Mouse (Mus musculus) cortical plate, adult 2 months (tissue): ENCODE data around the gene Ebf1.

Experiments
- CTCF ChIP-seq: fragments of 200-500 bp; IDR thresholded peaks from 2 replicates; pipeline ENCODE4 v1.5.1; 2011; ENCODE audit warnings: mild to moderate bottlenecking, control low read depth, low read length; ENCODE audit not compliant: insufficient read depth; ENCODE audit errors: extremely low read depth
- POLR2A ChIP-seq: fragments of 200-500 bp; IDR thresholded peaks from 2 replicates; pipeline ENCODE4 v1.6.1; 2011; ENCODE audit warnings: mild to moderate bottlenecking, low read length, control low read depth; ENCODE audit not compliant: insufficient read depth; ENCODE audit errors: extremely low read depth

DNA sequence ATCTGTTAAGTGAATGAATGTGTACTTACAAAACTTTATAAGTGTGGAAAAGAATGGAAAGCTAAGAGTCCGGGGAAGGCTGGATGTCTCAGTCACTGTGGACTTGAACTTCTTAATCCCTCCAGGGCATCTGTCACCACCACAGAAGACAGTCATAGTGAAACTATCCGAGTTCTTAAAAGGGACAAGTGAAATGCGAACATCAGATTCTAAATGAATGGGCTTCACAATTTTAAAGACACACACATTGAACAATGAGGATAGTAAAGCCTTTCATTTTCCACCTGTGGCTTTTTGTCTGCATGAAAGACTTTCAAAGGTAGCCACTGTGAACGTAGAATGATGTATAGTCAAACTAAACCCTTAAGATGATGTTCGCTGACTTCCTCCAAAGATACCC is 244.0 kb downstream of the Ebf1 start:
- no peak for TF ChIP-seq CTCF
- TF ChIP-seq POLR2A = no peak
